In the genomic region with DNA sequence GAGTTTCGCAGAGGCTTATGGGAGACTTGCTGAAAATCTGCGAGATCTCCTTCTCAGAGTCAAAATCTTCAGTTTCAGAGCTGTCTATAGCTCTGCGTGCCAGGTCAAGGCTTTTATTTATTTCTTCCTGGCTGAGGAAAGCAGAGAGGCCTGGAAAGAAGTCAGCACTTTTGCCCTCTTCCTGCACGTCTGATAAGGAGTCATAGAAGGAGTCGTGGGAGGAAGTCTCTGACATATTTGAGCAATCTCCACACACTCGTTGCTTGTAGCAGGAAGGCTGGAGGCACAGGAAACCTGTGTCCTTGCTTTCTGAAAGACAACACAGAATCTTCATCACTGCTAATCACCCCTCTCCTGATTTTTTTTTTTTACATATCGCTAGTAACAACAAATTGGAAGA, we compare ENCODE assay signal across 16 mouse cellular contexts. TPM values are rescaled to one million over a fixed set of nuclear protein-coding genes. Genes with fewer than 3 reads are reported as not detected.
DNase-seq lines count a peak whose midpoint lies in the region; ATAC-seq lines count a peak whose summit lies in the region.
"Had no signal": no experiment of that assay in that cellular context is flagged by ENCODE, and none has a peak within 500 bp of the region (broad histone marks: within the 10 kb centered on the region; RNA-seq: fewer than 3 reads in every experiment).

No protein-coding gene starts in this region.

- peaks cover 18% of the 10 kb centered on the region for H3K4me1 ChIP-seq in heart, embryonic 16.5 days (ENCODE audit: control insufficient read depth, insufficient read depth, low read length)
- H3K4me1 ChIP-seq in lung, embryonic 15.5 days = peaks cover 6% of the 10 kb centered on the region; the same call in 1 of the 2 replicates
- H3K4me1 ChIP-seq: embryonic facial prominence, embryonic 10.5 days; hindbrain, embryonic 13.5 days had no signal

- intact Hi-C loops in heart, postnatal 25 days (cut with DNase I) = no loop called here

- peak overlapping the region; percentile 33 for H3K4me2 ChIP-seq in heart, embryonic 16.5 days (ENCODE audit: low read depth, low read length)
- H3K4me2 ChIP-seq in lung, embryonic 15.5 days = peak overlapping the region; percentile 6; the same call in 1 of the 2 replicates
- H3K4me2 ChIP-seq: hindbrain, embryonic 13.5 days had no signal

- no peaks in the 10 kb centered on the region for H3K9me3 ChIP-seq in heart, embryonic 16.5 days (replicated peaks; ENCODE audit: control insufficient read depth, low read length)
- H3K9me3 ChIP-seq in lung, embryonic 15.5 days = no peaks in the 10 kb centered on the region
- H3K9me3 ChIP-seq: embryonic facial prominence, embryonic 10.5 days; hindbrain, embryonic 13.5 days had no signal

- H3K27ac ChIP-seq in heart, embryonic 16.5 days (ENCODE audit: low read length) = 0 out of 2 replicates have a peak overlapping the region, but pooled peaks have one; percentile 27
- no peak overlapping the region for H3K27ac ChIP-seq in lung, embryonic 15.5 days
- H3K27ac ChIP-seq: embryonic facial prominence, embryonic 10.5 days; hindbrain, embryonic 13.5 days had no signal

- ATAC-seq in heart, embryonic 16.5 days (replicated peaks; ENCODE audit: extremely low read depth, insufficient read depth, low FRiP score) = no peak
- no peak for ATAC-seq in lung, embryonic 15.5 days (ENCODE audit: borderline replicate concordance, extremely low read depth, low FRiP score, low TSS enrichment)
- ATAC-seq in granulocyte monocyte progenitor cell, adult 5-6 weeks (replicated peaks; ENCODE audit: poor library complexity, severe bottlenecking) = peak; percentile 36
- ATAC-seq: CD4-positive, CD25-positive, alpha-beta regulatory T cell, adult 4 months had no signal

- H3K9ac ChIP-seq in heart, embryonic 16.5 days (ENCODE audit: low read length) = no peak overlapping the region
- H3K9ac ChIP-seq in lung, embryonic 15.5 days = no peak overlapping the region
- H3K9ac ChIP-seq: hindbrain, embryonic 13.5 days had no signal

- H3K36me3 ChIP-seq in heart, embryonic 16.5 days (ENCODE audit: control insufficient read depth, insufficient read depth) = peaks cover 13% of the 10 kb centered on the region
- H3K36me3 ChIP-seq in lung, embryonic 15.5 days = no peaks in the 10 kb centered on the region
- H3K36me3 ChIP-seq: embryonic facial prominence, embryonic 10.5 days; hindbrain, embryonic 13.5 days had no signal

- WGBS in heart, embryonic 16.5 days = 35% methylated on average over 7 of the region's 7 CpGs
- WGBS in lung, embryonic 15.5 days = 24% methylated on average over 7 of the region's 7 CpGs

- no peak overlapping the region for H3K4me3 ChIP-seq in heart, embryonic 16.5 days (ENCODE audit: low read length)
- H3K4me3 ChIP-seq in lung, embryonic 15.5 days = no peak overlapping the region
- H3K4me3 ChIP-seq: embryonic facial prominence, embryonic 10.5 days; hindbrain, embryonic 13.5 days had no signal

- DNase-seq in heart, postnatal 25 days (ENCODE audit: low spot score) = no peak
- DNase-seq in lung, postnatal 25 days (ENCODE audit: low spot score) = no peak
- DNase-seq in lung, postnatal 36 days = peak; percentile 9
- DNase-seq in B cell, adult 2 months = no peak
- DNase-seq: adrenal gland, postnatal 36 days; cerebellum, postnatal 10 days; gastrocnemius, postnatal 36 days; layer of hippocampus, postnatal 36 days had no signal

- H3K27me3 ChIP-seq in heart, embryonic 16.5 days (ENCODE audit: control insufficient read depth, insufficient read depth, low read length) = no peaks in the 10 kb centered on the region
- no peaks in the 10 kb centered on the region for H3K27me3 ChIP-seq in lung, embryonic 15.5 days

RNA-seq across cellular contexts. Expression of a gene that starts 24.9 kb away (rescaled TPM):
- polyA plus RNA-seq in heart, embryonic 16.5 days (2015; fragmentation: Nextera tagmentation; extraction: Ambion mirVana) = 189 and 190 TPM in 2 replicates
- 100 to 1,000 TPM; 228 to 233 TPM for total RNA-seq in heart, postnatal 25 days (2021)
- 93.5 and 96.5 TPM in 2 replicates for polyA plus RNA-seq in lung, embryonic 15.5 days (2015; fragmentation: Nextera tagmentation; extraction: Ambion mirVana)
- total RNA-seq in granulocyte monocyte progenitor cell, adult 5-6 weeks (2014; fragmentation: Nextera tagmentation) = not detected in 2 replicates
- not detected in 2 replicates for total RNA-seq in granulocyte monocyte progenitor cell, adult 5-6 weeks (2017)
- total RNA-seq: monocyte, adult 5-6 weeks had no signal

RNA-seq across cellular contexts. Expression of a gene that starts 50.3 kb away (rescaled TPM):
- polyA plus RNA-seq in heart, embryonic 16.5 days (2015; fragmentation: Nextera tagmentation; extraction: Ambion mirVana) = 2.7 and 3.2 TPM in 2 replicates
- 1 to 10 TPM; 1.3 to 2.1 TPM for total RNA-seq in heart, postnatal 25 days (2021)
- 0.55 and 0.64 TPM in 2 replicates for polyA plus RNA-seq in lung, embryonic 15.5 days (2015; fragmentation: Nextera tagmentation; extraction: Ambion mirVana)
- total RNA-seq in granulocyte monocyte progenitor cell, adult 5-6 weeks (2014; fragmentation: Nextera tagmentation) = 0.82 and 3.1 TPM in 2 replicates
- 3.3 and 4.7 TPM in 2 replicates for total RNA-seq in granulocyte monocyte progenitor cell, adult 5-6 weeks (2017)
- polyA plus RNA-seq: limb, embryonic 11.5 days had no signal

Comparison
In these comparisons a context has a peak if more than half of its experiments do, and no peak if none do; other contexts are left out.
1. RNA of a gene that starts 24.9 kb away (total RNA-seq): 228 to 233 TPM in heart, postnatal 25 days; not detected in granulocyte monocyte progenitor cell, adult 5-6 weeks; every median in the first group is over 100 times any median in the second.